Mouse (Mus musculus) liver, embryonic 12.5 days (tissue): ENCODE measurements around the gene Vegfa. TPM values are rescaled to one million over a fixed set of nuclear protein-coding genes. Genes with fewer than 3 reads are reported as not detected.

ENCODE experiments used
- ATAC-seq: fragments of 200-750 bp; cut with Nextera tagmentation; 2 replicates; pipeline ENCODE4 v1.8.0; 2017; ENCODE audit warnings: moderate number of reproducible peaks, mild to moderate bottlenecking, moderate library complexity
- H3K27ac ChIP-seq: fragments of 300-500 bp; sonication (generic); 2 replicates; pipeline ENCODE4 v1.5.1; 2016; ENCODE audit warnings: mild to moderate bottlenecking
- H3K27me3 ChIP-seq: fragments of 300-500 bp; sonication (generic); replicated peaks from 2 replicates; pipeline ENCODE4 v1.6.1; 2016; ENCODE audit warnings: mild to moderate bottlenecking, moderate library complexity
- H3K36me3 ChIP-seq: fragments of 300-500 bp; sonication (generic); 2 replicates; pipeline ENCODE4 v1.6.1; 2016; ENCODE audit warnings: mild to moderate bottlenecking, moderate library complexity
- H3K4me1 ChIP-seq: fragments of 300-500 bp; sonication (generic); 2 replicates; pipeline ENCODE4 v1.6.1; 2016
- H3K4me2 ChIP-seq: fragments of 300-500 bp; sonication (generic); 2 replicates; pipeline ENCODE4 v1.6.1; 2016; ENCODE audit warnings: mild to moderate bottlenecking, moderate library complexity
- H3K4me3 ChIP-seq: fragments of 300-500 bp; sonication (generic); 2 replicates; pipeline ENCODE4 v1.5.1; 2016; ENCODE audit warnings: mild to moderate bottlenecking, moderate library complexity
- H3K9ac ChIP-seq: fragments of 300-500 bp; sonication (generic); 2 replicates; pipeline ENCODE4 v1.6.1; 2016; ENCODE audit warnings: mild to moderate bottlenecking, moderate library complexity
- H3K9me3 ChIP-seq: fragments of 300-500 bp; sonication (generic); replicated peaks from 2 replicates; pipeline ENCODE4 v1.6.1; 2016; ENCODE audit warnings: mild to moderate bottlenecking, moderate library complexity
- WGBS: fragments of 180-500 bp; shearing (Covaris S2); methylation state at CpG from one replicate; pipeline ENCODE4 v1.1.7; 2016; ENCODE audit not compliant: insufficient replicate concordance; 5-methylcytosine and 5-hydroxymethylcytosine counted together
- polyA plus RNA-seq: library from polyadenylated mRNA; unstranded; fragments of >200 nt; fragmentation: Nextera tagmentation; extraction: Ambion mirVana; gene quantifications from 2 replicates; pipeline ENCODE4 v1.2.1, GENCODE M21; 2016

The Vegfa gene
- 3.0 and 3.2 TPM in 2 replicates for polyA plus RNA-seq

- Histone ChIP-seq H3K27me3 (peaks cover 25% of the 10 kb centered on the region; the same call in 1 of the 2 replicates), H3K4me3 (peak within 1 kb of the TSS; percentile 84), H3K4me1 (peaks cover 67% of the 10 kb centered on the region), H3K4me2 (peak within 1 kb of the TSS; percentile 97), H3K9me3 (no peaks in the 10 kb centered on the region), H3K27ac (peak within 1 kb of the TSS; percentile 86), H3K9ac (peak within 1 kb of the TSS; percentile 91), H3K36me3 (peaks cover 5% of the 10 kb centered on the region; the same call in 1 of the 2 replicates)
- peak; percentile 84 for ATAC-seq
- WGBS: 2% methylated on average over 40 of the region's 40 CpGs
Measured at GRCm38 (mm10) chr17:46032257-46032991, at the start of gene Vegfa. TSS of gene Vegfa (minus strand) at chr17:46032369.

- Histone ChIP-seq H3K36me3 (no peaks in the 10 kb centered on the region), H3K4me1 (peaks cover 18% of the 10 kb centered on the region; the same call in 1 of the 2 replicates), H3K4me3 (no peak overlapping the region), H3K4me2 (no peak overlapping the region), H3K27ac (no peak overlapping the region), H3K27me3 (peaks cover 8% of the 10 kb centered on the region), H3K9me3 (no peaks in the 10 kb centered on the region), H3K9ac (no peak overlapping the region)
- 40% methylated on average over 7 of the region's 7 CpGs for WGBS
- ATAC-seq: no peak
Measured at GRCm38 (mm10) chr17:46081657-46082056, 49.5 kb upstream of the Vegfa start.

GRCm38 (mm10) chr17:46081042-46081441, 48.9 kb upstream of the Vegfa start:
- WGBS: 43% methylated on average over 5 of the region's 5 CpGs
- no peaks in the 10 kb centered on the region for H3K36me3 ChIP-seq
- H3K27me3 ChIP-seq: peaks cover 8% of the 10 kb centered on the region
- ATAC-seq: peak; percentile 30; the same call in 1 of the 2 replicates
- H3K9ac ChIP-seq: no peak overlapping the region
- H3K4me2 ChIP-seq: no peak overlapping the region
- peaks cover 12% of the 10 kb centered on the region; the same call in 1 of the 2 replicates for H3K4me1 ChIP-seq
- H3K4me3 ChIP-seq: no peak overlapping the region
- H3K9me3 ChIP-seq: no peaks in the 10 kb centered on the region
- H3K27ac ChIP-seq: no peak overlapping the region

- Histone ChIP-seq H3K36me3 (no peaks in the 10 kb centered on the region), H3K4me2 (no peak overlapping the region), H3K4me3 (no peak overlapping the region), H3K27me3 (peaks cover 8% of the 10 kb centered on the region), H3K27ac (no peak overlapping the region), H3K4me1 (peaks cover 12% of the 10 kb centered on the region; the same call in 1 of the 2 replicates), H3K9ac (no peak overlapping the region), H3K9me3 (no peaks in the 10 kb centered on the region)
- 63% methylated on average over 7 of the region's 7 CpGs for WGBS
- no peak for ATAC-seq
Measured at GRCm38 (mm10) chr17:46080388-46080787, 48.2 kb upstream of the Vegfa start.

- H3K9ac ChIP-seq: no peak overlapping the region
- H3K4me1 ChIP-seq: peaks cover 18% of the 10 kb centered on the region
- no peak overlapping the region for H3K4me3 ChIP-seq
- no peaks in the 10 kb centered on the region for H3K36me3 ChIP-seq
- no peak overlapping the region for H3K4me2 ChIP-seq
- WGBS: 58% methylated on average over 2 of the region's 2 CpGs
- H3K27ac ChIP-seq: no peak overlapping the region
- no peak for ATAC-seq
- H3K27me3 ChIP-seq: peaks cover 3% of the 10 kb centered on the region
- no peaks in the 10 kb centered on the region for H3K9me3 ChIP-seq
Measured at GRCm38 (mm10) chr17:46079037-46079436, 46.9 kb upstream of the Vegfa start.

- peaks cover 24% of the 10 kb centered on the region for H3K4me1 ChIP-seq
- H3K27ac ChIP-seq: no peak overlapping the region
- H3K27me3 ChIP-seq: no peaks in the 10 kb centered on the region
- 78% methylated on average over 12 of the region's 12 CpGs for WGBS
- no peaks in the 10 kb centered on the region for H3K36me3 ChIP-seq
- H3K4me3 ChIP-seq: no peak overlapping the region
- H3K4me2 ChIP-seq: no peak overlapping the region
- no peaks in the 10 kb centered on the region for H3K9me3 ChIP-seq
- H3K9ac ChIP-seq: no peak overlapping the region
- ATAC-seq: no peak
Measured at GRCm38 (mm10) chr17:46077921-46078534, 45.9 kb upstream of the Vegfa start.

- WGBS: no CpG with 5 or more reads among the region's 1 CpGs
- Histone ChIP-seq H3K9me3 (no peaks in the 10 kb centered on the region), H3K27me3 (no peaks in the 10 kb centered on the region), H3K36me3 (no peaks in the 10 kb centered on the region), H3K4me2 (no peak overlapping the region), H3K27ac (no peak overlapping the region), H3K4me1 (peaks cover 25% of the 10 kb centered on the region), H3K4me3 (no peak overlapping the region), H3K9ac (no peak overlapping the region)
- ATAC-seq: no peak
Measured at GRCm38 (mm10) chr17:46076260-46076551, 44.0 kb upstream of the Vegfa start.

GRCm38 (mm10) chr17:46075551-46076259, 43.5 kb upstream of the Vegfa start:
- H3K36me3 ChIP-seq: no peaks in the 10 kb centered on the region
- 49% methylated on average over 5 of the region's 5 CpGs for WGBS
- H3K9me3 ChIP-seq: no peaks in the 10 kb centered on the region
- peaks cover 25% of the 10 kb centered on the region for H3K4me1 ChIP-seq
- H3K9ac ChIP-seq: no peak overlapping the region
- H3K4me2 ChIP-seq: no peak overlapping the region
- H3K27me3 ChIP-seq: no peaks in the 10 kb centered on the region
- H3K27ac ChIP-seq: no peak overlapping the region
- H3K4me3 ChIP-seq: no peak overlapping the region
- no peak for ATAC-seq

- H3K27me3 ChIP-seq: no peaks in the 10 kb centered on the region
- 22% methylated on average over 3 of the region's 3 CpGs for WGBS
- ATAC-seq: no peak
Measured at GRCm38 (mm10) chr17:46075116-46075485, 42.9 kb upstream of the Vegfa start.

GRCm38 (mm10) chr17:46074398-46075115, 42.4 kb upstream of the Vegfa start:
- no peaks in the 10 kb centered on the region for H3K36me3 ChIP-seq
- peak overlapping the region; percentile 25; the same call in 1 of the 2 replicates for H3K4me3 ChIP-seq
- no peaks in the 10 kb centered on the region for H3K27me3 ChIP-seq
- H3K4me1 ChIP-seq: peaks cover 25% of the 10 kb centered on the region
- ATAC-seq: no peak
- no peaks in the 10 kb centered on the region for H3K9me3 ChIP-seq
- H3K4me2 ChIP-seq: peak overlapping the region; percentile 59
- WGBS: 27% methylated on average over 7 of the region's 7 CpGs
- H3K27ac ChIP-seq: no peak overlapping the region; the same call in 1 of the 2 replicates
- no peak overlapping the region for H3K9ac ChIP-seq

More at GRCm38 (mm10) chr17:46075116-46075485, 42.9 kb upstream of the Vegfa start:
- no peaks in the 10 kb centered on the region for H3K9me3 ChIP-seq
- no peak overlapping the region for H3K27ac ChIP-seq
- no peak overlapping the region for H3K9ac ChIP-seq
- no peak overlapping the region for H3K4me2 ChIP-seq
- H3K4me3 ChIP-seq: no peak overlapping the region
- H3K4me1 ChIP-seq: peaks cover 25% of the 10 kb centered on the region
- no peaks in the 10 kb centered on the region for H3K36me3 ChIP-seq

GRCm38 (mm10) chr17:46073730-46074301, 41.6 kb upstream of the Vegfa start:
- Histone ChIP-seq H3K36me3 (no peaks in the 10 kb centered on the region), H3K27me3 (no peaks in the 10 kb centered on the region), H3K9ac (0 out of 2 replicates have a peak overlapping the region, but pooled peaks have one; percentile 17), H3K4me1 (peaks cover 25% of the 10 kb centered on the region), H3K27ac (no peak overlapping the region; the same call in 1 of the 2 replicates), H3K4me3 (peak overlapping the region; percentile 25; the same call in 1 of the 2 replicates), H3K4me2 (peak overlapping the region; percentile 59), H3K9me3 (no peaks in the 10 kb centered on the region)
- WGBS: 10% methylated on average over 23 of the region's 23 CpGs
- ATAC-seq: peak; percentile 74
